Mouse (Mus musculus): ENCODE results near the gene Plxdc1. TPM values are rescaled to one million over a fixed set of nuclear protein-coding genes. Genes with fewer than 3 reads are reported as not detected.
A peak's percentile ranks its signal among the peaks of the same experiment; 100 is the strongest.

The Plxdc1 gene
- polyA plus RNA-seq, 1 experiment from 2014 or later: 1.7 TPM

GRCm38 (mm10) chr11:97885296-97885915, 100.8 kb downstream of the Plxdc1 start:
- Histone ChIP-seq H3K27ac (ENCODE audit: low read depth, low read length) (no peak overlapping the region), H3K4me2 (replicated peaks; ENCODE audit: low read depth, low read length) (0 out of 2 replicates have a peak overlapping the region, but pooled peaks have one; percentile 54), H3K4me1 (ENCODE audit: control insufficient read depth, insufficient read depth, low read length) (no peaks in the 10 kb centered on the region), H3K36me3 (ENCODE audit: control insufficient read depth, insufficient read depth, low read length) (no peaks in the 10 kb centered on the region), H3K9ac (ENCODE audit: low read depth, low read length) (no peak overlapping the region), H3K9me3 (ENCODE audit: control insufficient read depth, low read length) (no peaks in the 10 kb centered on the region), H3K4me3 (ENCODE audit: low read length) (no peak overlapping the region), H3K27me3 (ENCODE audit: control insufficient read depth, insufficient read depth, low read length) (no peaks in the 10 kb centered on the region)
- ATAC-seq (ENCODE audit: low FRiP score, low TSS enrichment): no peak
- 88% methylated on average over 2 of the region's 2 CpGs for WGBS

DNA sequence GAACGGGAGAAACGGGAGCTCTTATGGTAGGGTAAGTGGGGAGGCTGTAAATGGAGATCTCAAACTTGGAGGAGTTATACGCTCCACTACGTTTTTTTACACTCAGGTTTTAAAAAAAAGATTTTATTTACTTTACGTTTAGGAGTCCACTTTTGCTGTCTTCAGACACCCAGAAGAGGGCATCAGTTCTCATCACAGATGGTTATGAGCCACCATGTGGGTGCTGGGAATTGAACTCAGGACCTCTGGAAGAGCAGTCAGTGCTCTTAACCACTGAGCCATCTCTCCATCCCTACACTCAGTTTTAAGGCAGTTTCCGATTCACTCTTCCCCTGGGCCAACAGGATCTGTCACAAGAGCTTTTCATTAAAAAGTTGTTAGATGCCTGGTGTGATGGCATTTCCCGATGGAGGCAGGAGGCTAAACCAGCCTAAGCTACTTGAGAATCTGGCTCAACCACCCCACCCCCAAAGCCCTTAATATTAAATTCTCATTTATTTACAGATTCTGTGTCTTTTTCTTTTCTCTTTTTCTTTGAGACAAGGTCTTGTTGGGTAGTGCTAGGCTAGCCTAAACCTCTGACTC, 101.6 kb downstream of the Plxdc1 start:
- Histone ChIP-seq H3K9ac (ENCODE audit: low read depth, low read length) (peak overlapping the region; percentile 58), H3K4me1 (ENCODE audit: control insufficient read depth, insufficient read depth, low read length) (no peaks in the 10 kb centered on the region), H3K9me3 (ENCODE audit: control insufficient read depth, low read length) (no peaks in the 10 kb centered on the region), H3K36me3 (ENCODE audit: control insufficient read depth, insufficient read depth, low read length) (no peaks in the 10 kb centered on the region), H3K27ac (ENCODE audit: low read depth, low read length) (peak overlapping the region; percentile 86), H3K4me3 (ENCODE audit: low read length) (peak overlapping the region; percentile 56), H3K27me3 (ENCODE audit: control insufficient read depth, insufficient read depth, low read length) (no peaks in the 10 kb centered on the region), H3K4me2 (replicated peaks; ENCODE audit: low read depth, low read length) (peak overlapping the region; percentile 54)
- WGBS: 29% methylated on average over 7 of the region's 7 CpGs
- 0 out of 2 replicates have a peak, but pooled peaks have one; percentile 3 for ATAC-seq (ENCODE audit: low FRiP score, low TSS enrichment)

DNA sequence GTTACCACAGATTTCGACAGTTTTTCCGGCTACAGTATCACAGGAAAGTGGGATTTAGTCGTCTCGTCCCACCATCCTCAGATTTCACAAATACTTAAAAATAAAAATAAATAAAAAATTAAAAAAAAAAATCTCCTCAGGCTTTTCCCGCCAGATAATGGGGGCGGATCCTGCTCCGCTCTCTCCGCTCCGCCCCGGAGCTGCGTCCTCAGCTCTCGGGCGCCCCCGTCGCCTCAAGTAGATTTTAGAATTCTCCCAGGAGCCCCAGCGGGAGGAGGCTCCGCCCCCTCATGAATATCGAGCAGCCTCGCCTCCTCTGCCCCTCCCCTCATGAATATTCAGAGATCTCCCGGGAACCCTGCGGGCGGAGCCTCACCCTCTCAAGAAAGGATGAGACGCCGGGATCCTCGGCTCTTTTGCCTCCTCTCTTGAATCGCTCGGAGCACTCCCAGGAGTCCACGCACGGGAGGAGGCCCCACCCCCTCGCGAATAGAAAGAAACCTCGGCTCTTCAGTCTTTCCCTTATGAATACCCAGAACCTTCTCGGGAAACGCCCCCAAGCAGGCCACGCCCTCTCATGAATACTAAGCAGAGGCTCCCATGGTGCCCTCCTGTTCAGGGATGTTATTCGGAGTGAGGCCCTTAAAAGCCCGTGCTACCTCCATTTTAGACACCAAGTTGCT, 102.2 kb downstream of the Plxdc1 start, which contains the start of gene Fbxo47:
TSS of gene Fbxo47 (minus strand) at position 237 of the 683 bp plus-strand sequence.
- Histone ChIP-seq H3K27ac (ENCODE audit: low read depth, low read length) (peak within 1 kb of the TSS; percentile 86), H3K4me1 (ENCODE audit: control insufficient read depth, insufficient read depth, low read length) (no peaks in the 10 kb centered on the region), H3K9ac (ENCODE audit: low read depth, low read length) (peak within 1 kb of the TSS; percentile 58), H3K4me3 (ENCODE audit: low read length) (peak within 1 kb of the TSS; percentile 56), H3K9me3 (ENCODE audit: control insufficient read depth, low read length) (no peaks in the 10 kb centered on the region), H3K4me2 (replicated peaks; ENCODE audit: low read depth, low read length) (peak within 1 kb of the TSS; percentile 54), H3K27me3 (ENCODE audit: control insufficient read depth, insufficient read depth, low read length) (no peaks in the 10 kb centered on the region), H3K36me3 (ENCODE audit: control insufficient read depth, insufficient read depth, low read length) (no peaks in the 10 kb centered on the region)
- ATAC-seq (ENCODE audit: low FRiP score, low TSS enrichment): peak; percentile 97
- under 1% methylated on average over 37 of the region's 37 CpGs for WGBS

GRCm38 (mm10) chr11:97883542-97883917, 102.7 kb downstream of the Plxdc1 start:
- 0 out of 2 replicates have a peak, but pooled peaks have one; percentile 22 for ATAC-seq (ENCODE audit: low FRiP score, low TSS enrichment)
- WGBS: 6% methylated on average over 26 of the region's 26 CpGs
- H3K4me3 ChIP-seq (ENCODE audit: low read length): peak overlapping the region; percentile 56
- H3K4me2 ChIP-seq (replicated peaks; ENCODE audit: low read depth, low read length): peak overlapping the region; percentile 54
- H3K9ac ChIP-seq (ENCODE audit: low read depth, low read length): peak overlapping the region; percentile 58
- no peaks in the 10 kb centered on the region for H3K4me1 ChIP-seq (ENCODE audit: control insufficient read depth, insufficient read depth, low read length)
- H3K27me3 ChIP-seq (ENCODE audit: control insufficient read depth, insufficient read depth, low read length): no peaks in the 10 kb centered on the region
- peak overlapping the region; percentile 86 for H3K27ac ChIP-seq (ENCODE audit: low read depth, low read length)
- no peaks in the 10 kb centered on the region for H3K9me3 ChIP-seq (ENCODE audit: control insufficient read depth, low read length)
- no peaks in the 10 kb centered on the region for H3K36me3 ChIP-seq (ENCODE audit: control insufficient read depth, insufficient read depth, low read length)

- Histone ChIP-seq H3K4me2 (replicated peaks; ENCODE audit: low read depth, low read length) (no peak overlapping the region), H3K4me3 (ENCODE audit: low read length) (no peak overlapping the region), H3K4me1 (ENCODE audit: control insufficient read depth, insufficient read depth, low read length) (no peaks in the 10 kb centered on the region), H3K27ac (ENCODE audit: low read depth, low read length) (no peak overlapping the region), H3K9ac (ENCODE audit: low read depth, low read length) (no peak overlapping the region), H3K27me3 (ENCODE audit: control insufficient read depth, insufficient read depth, low read length) (no peaks in the 10 kb centered on the region), H3K9me3 (ENCODE audit: control insufficient read depth, low read length) (no peaks in the 10 kb centered on the region), H3K36me3 (ENCODE audit: control insufficient read depth, insufficient read depth, low read length) (no peaks in the 10 kb centered on the region)
- WGBS: 92% methylated on average over 4 of the region's 4 CpGs
- no peak for ATAC-seq (ENCODE audit: low FRiP score, low TSS enrichment)
Observed at GRCm38 (mm10) chr11:97880362-97880761, 105.9 kb downstream of the Plxdc1 start.

GRCm38 (mm10) chr11:97877341-97877740, 108.9 kb downstream of the Plxdc1 start:
- no peaks in the 10 kb centered on the region for H3K9me3 ChIP-seq (ENCODE audit: control insufficient read depth, low read length)
- no peaks in the 10 kb centered on the region for H3K36me3 ChIP-seq (ENCODE audit: control insufficient read depth, insufficient read depth, low read length)
- H3K4me3 ChIP-seq (ENCODE audit: low read length): no peak overlapping the region
- no peaks in the 10 kb centered on the region for H3K27me3 ChIP-seq (ENCODE audit: control insufficient read depth, insufficient read depth, low read length)
- H3K9ac ChIP-seq (ENCODE audit: low read depth, low read length): no peak overlapping the region
- ATAC-seq (ENCODE audit: low FRiP score, low TSS enrichment): no peak
- 57% methylated on average over 2 of the region's 2 CpGs for WGBS
- no peak overlapping the region for H3K4me2 ChIP-seq (replicated peaks; ENCODE audit: low read depth, low read length)
- no peak overlapping the region for H3K27ac ChIP-seq (ENCODE audit: low read depth, low read length)
- no peaks in the 10 kb centered on the region for H3K4me1 ChIP-seq (ENCODE audit: control insufficient read depth, insufficient read depth, low read length)

DNA sequence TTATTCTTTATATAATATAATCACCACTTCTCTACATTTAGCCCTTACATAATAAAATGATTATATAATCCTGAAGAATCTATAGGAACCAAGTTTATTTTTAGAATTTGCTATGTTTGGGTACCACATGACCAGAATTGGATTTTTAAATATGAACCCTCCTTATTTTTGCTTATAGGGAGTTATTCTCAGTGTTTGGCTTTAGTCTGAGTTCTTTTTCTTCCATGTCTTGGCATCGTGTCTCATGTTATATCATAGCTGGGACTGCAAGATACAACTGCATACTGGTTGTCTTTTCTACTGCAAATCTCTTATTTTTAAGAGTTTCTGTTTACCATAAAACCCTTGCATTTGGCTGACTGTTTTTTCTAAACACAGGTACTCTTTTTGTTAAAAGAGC, 111.8 kb downstream of the Plxdc1 start:
- no peak for ATAC-seq (ENCODE audit: low FRiP score, low TSS enrichment)
- Histone ChIP-seq H3K4me3 (ENCODE audit: low read length) (no peak overlapping the region), H3K4me1 (ENCODE audit: control insufficient read depth, insufficient read depth, low read length) (no peaks in the 10 kb centered on the region), H3K27ac (ENCODE audit: low read depth, low read length) (no peak overlapping the region), H3K9ac (ENCODE audit: low read depth, low read length) (no peak overlapping the region), H3K36me3 (ENCODE audit: control insufficient read depth, insufficient read depth, low read length) (no peaks in the 10 kb centered on the region), H3K4me2 (replicated peaks; ENCODE audit: low read depth, low read length) (no peak overlapping the region), H3K27me3 (ENCODE audit: control insufficient read depth, insufficient read depth, low read length) (no peaks in the 10 kb centered on the region), H3K9me3 (ENCODE audit: control insufficient read depth, low read length) (no peaks in the 10 kb centered on the region)
- 86% methylated on average over 1 of the region's 1 CpGs for WGBS

Data from kidney, embryonic 14.5 days (tissue).